Mouse (Mus musculus): ENCODE measurements around the gene Tpt1. TPM values are rescaled to one million over a fixed set of nuclear protein-coding genes. Genes with fewer than 3 reads are reported as not detected.
"Not testable (repeated sequence)": the region's sequence is repeated elsewhere in the genome, so short reads cannot be mapped to it uniquely, and the experiment has no call there.

Tpt1 gene
- polyA plus RNA-seq, 1 experiment: 5,697 TPM

- peak; percentile 78 for TF ChIP-seq CTCF (IDR thresholded peaks at IDR 0.05; ENCODE audit: control insufficient read depth, insufficient read depth, insufficient read length)
- no peak for TF ChIP-seq CEBPB (IDR thresholded peaks at IDR 0.05; ENCODE audit: low read depth)
- TF ChIP-seq USF1 (IDR thresholded peaks at IDR 0.05; ENCODE audit: low read depth): no peak
- no peak for TF ChIP-seq FOSL1 (IDR thresholded peaks at IDR 0.05; ENCODE audit: insufficient read depth, low read length, poor library complexity, severe bottlenecking)
- no peak for TF ChIP-seq MYOD1 (IDR thresholded peaks at IDR 0.05; ENCODE audit: control insufficient read depth, insufficient read length, low read depth)
- no peak for TF ChIP-seq MYOG (IDR thresholded peaks at IDR 0.05; ENCODE audit: control insufficient read depth, extremely low read depth, insufficient read length)
- TF ChIP-seq MAX (IDR thresholded peaks at IDR 0.05): peak; percentile 75
- H3K79me3 ChIP-seq (ENCODE audit: low read depth): no peaks in the 10 kb centered on the region
- peaks cover 16% of the 10 kb centered on the region for H3K79me2 ChIP-seq (ENCODE audit: control insufficient read depth, insufficient read depth)
- H3K4me3 ChIP-seq (ENCODE audit: insufficient read depth, poor library complexity, severe bottlenecking): peak overlapping the region; percentile 8
- no peaks in the 10 kb centered on the region for H3K27me3 ChIP-seq (ENCODE audit: control insufficient read depth, insufficient read depth, insufficient read length)
- no peaks in the 10 kb centered on the region for H3K36me3 ChIP-seq (ENCODE audit: control insufficient read depth, insufficient read depth)
- peak overlapping the region; percentile 19 for H3ac ChIP-seq (ENCODE audit: control insufficient read depth, insufficient read length, low read depth)
These were observed 15.8 kb upstream of the Tpt1 start for GRCm38 (mm10) chr14:75828866-75829806.

DNA sequence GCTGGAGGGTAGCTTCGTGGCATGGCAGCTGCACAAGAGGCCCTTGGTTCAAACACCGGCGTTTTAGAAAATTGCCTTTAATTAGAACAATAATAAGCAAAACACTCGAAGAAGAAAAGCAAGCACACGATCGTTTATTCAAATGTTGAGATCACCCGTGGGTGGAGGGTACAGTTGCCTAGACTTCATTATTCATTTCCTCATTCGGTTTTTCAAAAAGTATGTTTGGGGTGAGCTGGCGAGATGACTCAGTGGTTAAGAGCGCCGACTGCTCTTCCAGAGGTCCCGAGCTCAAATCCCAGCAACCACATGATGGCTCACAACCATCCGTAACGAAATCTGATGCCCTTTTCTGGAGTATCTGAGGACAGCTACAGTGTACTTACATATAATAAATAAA is 15.1 kb upstream of the Tpt1 start:
- H3ac ChIP-seq (ENCODE audit: control insufficient read depth, insufficient read length, low read depth); H3K27me3 ChIP-seq (ENCODE audit: control insufficient read depth, insufficient read depth, insufficient read length); H3K36me3 ChIP-seq (ENCODE audit: control insufficient read depth, insufficient read depth); H3K79me3 ChIP-seq (ENCODE audit: low read depth): not testable (repeated sequence)
- Histone ChIP-seq H3K79me2 (ENCODE audit: control insufficient read depth, insufficient read depth) (peaks cover 16% of the 10 kb centered on the region), H3K4me3 (ENCODE audit: insufficient read depth, poor library complexity, severe bottlenecking) (peak overlapping the region; percentile 8)
- peak; percentile 1 for TF ChIP-seq FOSL1 (IDR thresholded peaks at IDR 0.05; ENCODE audit: insufficient read depth, low read length, poor library complexity, severe bottlenecking)

DNA sequence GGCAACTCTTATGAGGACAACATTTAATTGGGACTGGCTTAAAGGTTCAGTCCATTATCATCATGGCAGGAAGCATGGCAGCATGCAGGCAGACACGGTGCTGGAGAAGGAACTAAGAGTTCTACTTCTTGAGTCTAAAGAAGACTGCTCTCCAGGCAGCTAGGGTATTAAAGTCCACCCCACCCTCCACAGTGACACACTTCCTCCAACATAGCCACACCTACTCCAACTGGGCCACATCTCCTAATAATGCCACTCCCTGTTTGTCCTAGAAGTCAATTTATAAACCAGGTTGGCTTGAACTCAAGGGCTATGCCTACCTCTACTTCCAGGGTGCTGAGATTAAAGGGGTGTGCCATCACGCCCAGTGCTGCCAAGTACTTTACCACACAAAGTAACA is 12.9 kb upstream of the Tpt1 start:
- Histone ChIP-seq H3K4me3 (ENCODE audit: insufficient read depth, poor library complexity, severe bottlenecking) (no peak overlapping the region), H3K79me2 (ENCODE audit: control insufficient read depth, insufficient read depth) (peaks cover 27% of the 10 kb centered on the region), H3K27me3 (ENCODE audit: control insufficient read depth, insufficient read depth, insufficient read length) (no peaks in the 10 kb centered on the region), H3ac (ENCODE audit: control insufficient read depth, insufficient read length, low read depth) (no peak overlapping the region), H3K36me3 (ENCODE audit: control insufficient read depth, insufficient read depth) (no peaks in the 10 kb centered on the region), H3K79me3 (ENCODE audit: low read depth) (peaks cover 6% of the 10 kb centered on the region)
- no peak for TF ChIP-seq CEBPB (IDR thresholded peaks at IDR 0.05; ENCODE audit: low read depth)
- TF ChIP-seq MYOG (IDR thresholded peaks at IDR 0.05; ENCODE audit: control insufficient read depth, extremely low read depth, insufficient read length): no peak
- TF ChIP-seq USF1 (IDR thresholded peaks at IDR 0.05; ENCODE audit: low read depth): no peak
- no peak for TF ChIP-seq FOSL1 (IDR thresholded peaks at IDR 0.05; ENCODE audit: insufficient read depth, low read length, poor library complexity, severe bottlenecking)
- no peak for TF ChIP-seq MYOD1 (IDR thresholded peaks at IDR 0.05; ENCODE audit: control insufficient read depth, insufficient read length, low read depth)
- no peak for TF ChIP-seq MAX (IDR thresholded peaks at IDR 0.05)
- TF ChIP-seq CTCF (IDR thresholded peaks at IDR 0.05; ENCODE audit: control insufficient read depth, insufficient read depth, insufficient read length): no peak

DNA sequence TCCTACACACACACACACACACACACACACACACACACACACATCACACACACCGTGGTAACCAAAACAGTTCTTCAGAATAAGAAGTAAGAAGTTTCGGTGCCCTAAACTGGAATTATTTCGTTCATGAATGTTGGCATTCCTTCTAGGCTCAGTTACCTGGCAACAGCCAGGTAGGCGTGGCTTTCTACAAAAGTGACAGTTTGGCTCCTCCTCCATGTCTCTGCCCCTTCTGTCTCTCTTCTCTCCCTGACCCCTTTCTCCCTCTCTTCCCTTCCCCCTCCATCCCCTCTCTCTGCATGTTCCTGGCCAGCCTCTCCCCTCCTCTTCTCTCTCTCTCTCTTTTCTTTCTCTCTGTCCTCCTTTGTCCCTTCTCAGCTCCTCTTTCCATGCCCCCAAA is 11.9 kb upstream of the Tpt1 start:
- TF ChIP-seq MYOG (IDR thresholded peaks at IDR 0.05; ENCODE audit: control insufficient read depth, extremely low read depth, insufficient read length) (no peak), MYOD1 (IDR thresholded peaks at IDR 0.05; ENCODE audit: control insufficient read depth, insufficient read length, low read depth) (no peak), MAX (IDR thresholded peaks at IDR 0.05) (no peak), CEBPB (IDR thresholded peaks at IDR 0.05; ENCODE audit: low read depth) (no peak), CTCF (IDR thresholded peaks at IDR 0.05; ENCODE audit: control insufficient read depth, insufficient read depth, insufficient read length) (no peak), USF1 (IDR thresholded peaks at IDR 0.05; ENCODE audit: low read depth) (no peak), FOSL1 (IDR thresholded peaks at IDR 0.05; ENCODE audit: insufficient read depth, low read length, poor library complexity, severe bottlenecking) (no peak)
- peak overlapping the region; percentile 39 for H3K4me3 ChIP-seq (ENCODE audit: insufficient read depth, poor library complexity, severe bottlenecking)
- no peaks in the 10 kb centered on the region for H3K36me3 ChIP-seq (ENCODE audit: control insufficient read depth, insufficient read depth)
- H3K79me2 ChIP-seq (ENCODE audit: control insufficient read depth, insufficient read depth): peaks cover 27% of the 10 kb centered on the region
- no peak overlapping the region for H3ac ChIP-seq (ENCODE audit: control insufficient read depth, insufficient read length, low read depth)
- H3K27me3 ChIP-seq (ENCODE audit: control insufficient read depth, insufficient read depth, insufficient read length): no peaks in the 10 kb centered on the region
- peaks cover 6% of the 10 kb centered on the region for H3K79me3 ChIP-seq (ENCODE audit: low read depth)

DNA sequence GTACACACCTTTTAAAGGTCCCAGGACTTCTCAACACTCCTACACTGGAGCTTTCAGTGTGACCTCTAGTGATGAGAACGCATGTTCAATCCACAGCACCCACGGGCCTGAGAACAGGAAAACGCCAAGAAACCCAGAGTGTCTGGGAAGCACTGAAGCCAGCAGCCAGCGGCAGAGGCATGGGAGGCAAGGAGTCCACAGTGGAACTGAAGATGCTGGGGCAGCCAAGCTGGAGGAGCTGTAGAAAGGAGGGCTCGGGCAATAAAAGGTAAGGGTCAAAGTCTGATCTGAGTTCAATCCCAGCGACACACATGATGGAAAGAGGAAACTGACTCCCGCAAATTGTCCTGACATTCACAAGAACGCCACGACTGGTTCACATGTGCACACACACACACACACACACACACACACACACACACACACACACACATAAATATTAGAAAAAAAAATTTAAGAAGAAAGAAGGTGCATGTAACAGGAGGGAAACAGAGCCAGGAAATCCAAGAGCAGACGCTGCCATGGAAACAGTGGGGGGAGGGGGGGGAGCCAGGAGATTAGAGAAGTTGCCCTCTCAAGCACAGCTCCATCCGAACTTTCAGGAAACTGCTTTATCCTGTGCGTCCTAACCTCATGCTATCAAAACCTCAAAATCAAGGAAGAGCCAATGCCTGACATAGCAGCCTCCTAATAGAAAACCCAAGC is 11.2 kb upstream of the Tpt1 start:
- Histone ChIP-seq H3K79me3 (ENCODE audit: low read depth) (peaks cover 6% of the 10 kb centered on the region), H3K27me3 (ENCODE audit: control insufficient read depth, insufficient read depth, insufficient read length) (no peaks in the 10 kb centered on the region), H3K79me2 (ENCODE audit: control insufficient read depth, insufficient read depth) (peaks cover 27% of the 10 kb centered on the region), H3K36me3 (ENCODE audit: control insufficient read depth, insufficient read depth) (no peaks in the 10 kb centered on the region), H3K4me3 (ENCODE audit: insufficient read depth, poor library complexity, severe bottlenecking) (peak overlapping the region; percentile 39), H3ac (ENCODE audit: control insufficient read depth, insufficient read length, low read depth) (peak overlapping the region; percentile 64)
- TF ChIP-seq MYOG (IDR thresholded peaks at IDR 0.05; ENCODE audit: control insufficient read depth, extremely low read depth, insufficient read length) (no peak), MAX (IDR thresholded peaks at IDR 0.05) (no peak), MYOD1 (IDR thresholded peaks at IDR 0.05; ENCODE audit: control insufficient read depth, insufficient read length, low read depth) (no peak), CEBPB (IDR thresholded peaks at IDR 0.05; ENCODE audit: low read depth) (no peak), USF1 (IDR thresholded peaks at IDR 0.05; ENCODE audit: low read depth) (no peak)

All from C2C12 (cell line).